Mouse (Mus musculus): ENCODE results near the gene Pamr1.

The Pamr1 gene

GRCm38 (mm10) chr2:102663865-102664264 is 114.1 kb downstream of the Pamr1 start:
- no peak for DNase-seq

- no peak for DNase-seq
Observed at GRCm38 (mm10) chr2:102667981-102668380, 118.2 kb downstream of the Pamr1 start.

GRCm38 (mm10) chr2:102669580-102669979 is 119.8 kb downstream of the Pamr1 start:
- no peak for DNase-seq

- DNase-seq, result no peak
Observed at GRCm38 (mm10) chr2:102674582-102674981, 124.8 kb downstream of the Pamr1 start.

GRCm38 (mm10) chr2:102675275-102675674 is 125.5 kb downstream of the Pamr1 start:
- DNase-seq, result peak; percentile 41 to 85

GRCm38 (mm10) chr2:102676716-102677312 is 127.0 kb downstream of the Pamr1 start:
- DNase-seq, result no peak

- DNase-seq, result no peak
Observed at GRCm38 (mm10) chr2:102677400-102677799, 127.6 kb downstream of the Pamr1 start.

- no peak for DNase-seq
Observed at GRCm38 (mm10) chr2:102681351-102681750, 131.5 kb downstream of the Pamr1 start.

- peak in 1 of 2 experiments; percentile 71 for DNase-seq
Observed at GRCm38 (mm10) chr2:102682168-102682567, 132.4 kb downstream of the Pamr1 start.

GRCm38 (mm10) chr2:102685371-102686107 is 135.7 kb downstream of the Pamr1 start:
- peak; percentile 14 to 23 for DNase-seq

GRCm38 (mm10) chr2:102686108-102686450 is 136.3 kb downstream of the Pamr1 start:
- no peak for DNase-seq

Data from kidney, postnatal 36 days (tissue).